Mouse (Mus musculus) E14TG2a.4 (cell line): ENCODE data around the gene Borcs8.

Experiments used
- CTCF ChIP-seq: conservative IDR thresholded peaks from 2 replicates; pipeline ENCODE4 v1.5.1; 2014; ENCODE audit warnings: low read length
- NANOG ChIP-seq: IDR thresholded peaks from 2 replicates; pipeline ENCODE4 v1.6.1; 2014; ENCODE audit warnings: borderline replicate concordance, low read length, mixed read lengths
- POU5F1 ChIP-seq: IDR thresholded peaks from 2 replicates; pipeline ENCODE4 v1.6.1; 2014; ENCODE audit warnings: low read length, borderline replicate concordance

- TF ChIP-seq CTCF: peak; percentile 46
- TF ChIP-seq NANOG: no peak
- TF ChIP-seq POU5F1: no peak
These were observed 56.5 kb downstream of the Borcs8 start for GRCm38 (mm10) chr8:70195762-70196161.
